Mouse (Mus musculus) neutrophil, adult 5-6 weeks (primary cell): Measurements from ENCODE around the gene Spint5. TPM values are rescaled to one million over a fixed set of nuclear protein-coding genes. Genes with fewer than 3 reads are reported as not detected.

Source experiments
- ATAC-seq: fragments of 151-379, 151-347 bp; 2 replicates; pipeline ENCODE4 v1.8.0; 2017; ENCODE audit warnings: mild to moderate bottlenecking, moderate TSS enrichment; ENCODE audit not compliant: insufficient number of reproducible peaks, poor library complexity, low FRiP score, severe bottlenecking; ENCODE audit errors: extremely low read depth
- total RNA-seq: library from RNA; stranded (forward); fragments of 200-1000 nt; gene quantifications from 2 replicates; pipeline ENCODE4 v1.2.3, GENCODE M21; 2017

The Spint5 gene
- total RNA-seq, 1 experiment from 2014 or later: not detected

DNA sequence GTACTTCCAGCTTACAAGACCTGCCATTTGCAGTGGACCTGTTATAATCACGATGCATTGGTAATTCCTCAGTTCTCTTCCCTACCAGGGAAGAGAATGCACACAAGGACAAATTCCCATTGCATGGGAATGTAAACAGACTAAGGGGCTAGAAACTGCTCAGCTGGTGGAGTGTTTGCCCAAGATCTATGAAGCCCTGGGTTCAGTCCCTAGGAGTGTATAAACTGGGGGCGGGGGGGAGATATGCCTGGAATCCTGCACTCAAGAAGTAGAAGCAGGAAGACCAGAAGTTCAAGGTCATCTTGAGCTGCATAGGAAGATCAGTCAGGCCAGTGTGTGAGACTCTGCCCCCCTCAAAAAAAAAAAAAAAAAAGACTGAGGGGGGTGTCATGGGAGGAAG is 18.2 kb downstream of the Spint5 start:
- no peak for ATAC-seq

DNA sequence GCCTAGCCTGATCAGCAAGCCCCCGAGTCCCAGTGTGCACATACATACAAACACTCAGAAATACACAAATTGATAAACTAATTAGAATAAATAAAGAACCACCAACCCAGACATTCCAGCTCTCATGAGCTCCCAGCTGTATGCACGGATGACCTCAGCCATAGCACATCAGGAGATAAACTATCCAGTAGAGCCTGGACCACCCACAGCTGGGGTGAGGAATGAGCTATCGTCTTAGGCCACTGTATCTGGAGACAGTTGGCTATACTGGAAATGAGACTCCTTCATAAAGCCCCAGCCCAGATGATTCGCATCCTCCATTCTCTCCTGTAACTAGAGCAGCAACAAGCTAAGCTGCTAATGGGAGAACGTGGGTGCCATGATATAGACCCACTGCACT is 19.7 kb downstream of the Spint5 start:
- ATAC-seq: no peak

DNA sequence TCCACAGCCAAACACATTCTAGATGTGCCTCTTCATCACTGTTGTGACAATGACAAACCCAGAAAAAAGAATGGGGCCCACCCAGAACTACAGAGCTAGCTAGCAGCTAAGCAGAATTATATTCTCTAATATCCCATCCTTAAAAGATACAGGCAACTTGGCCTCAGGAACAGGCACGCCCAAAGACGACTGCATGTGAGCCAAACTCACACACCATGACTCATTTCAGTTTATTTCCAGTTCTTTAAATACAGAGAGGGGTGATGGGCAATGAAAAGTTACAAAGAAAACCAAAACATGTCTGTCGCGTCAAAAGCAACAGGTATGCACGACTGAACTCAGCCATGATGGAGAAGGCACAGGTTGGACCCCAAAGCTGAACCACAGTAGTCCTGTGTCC is 20.3 kb downstream of the Spint5 start:
- ATAC-seq: no peak

DNA sequence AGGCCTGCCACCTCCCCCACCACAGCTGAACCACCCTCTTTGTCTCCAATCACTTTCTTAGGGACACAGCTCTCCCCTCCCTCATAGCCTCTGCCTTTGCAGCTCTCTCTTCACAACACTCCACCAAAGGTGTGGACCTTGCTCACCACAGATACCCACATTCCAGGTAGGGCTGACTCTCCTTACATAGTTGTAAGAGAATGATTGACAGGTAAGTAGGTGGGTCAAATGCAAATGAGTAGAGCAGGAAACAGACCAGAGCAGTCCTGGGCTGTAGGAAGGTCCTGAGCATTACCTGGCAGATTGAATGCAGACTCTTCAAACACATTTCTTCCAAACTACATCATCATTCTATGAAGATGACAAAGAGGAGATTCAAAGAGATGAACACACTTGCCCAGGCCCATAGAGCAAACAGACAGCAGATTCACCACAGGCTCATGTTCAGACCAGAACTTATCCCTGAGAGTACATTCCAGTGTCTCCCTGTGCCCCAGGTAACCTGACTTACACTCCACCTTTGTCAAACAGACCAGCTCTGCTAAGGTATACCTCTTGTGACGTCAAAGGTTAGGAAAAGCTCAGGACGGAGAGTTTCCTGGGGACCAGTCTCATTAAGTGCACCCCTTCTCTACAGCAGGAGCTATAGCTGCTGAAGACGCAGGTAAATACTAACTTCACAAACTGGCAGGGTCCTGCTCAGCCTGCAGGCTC is 22.4 kb downstream of the Spint5 start:
- ATAC-seq: no peak

DNA sequence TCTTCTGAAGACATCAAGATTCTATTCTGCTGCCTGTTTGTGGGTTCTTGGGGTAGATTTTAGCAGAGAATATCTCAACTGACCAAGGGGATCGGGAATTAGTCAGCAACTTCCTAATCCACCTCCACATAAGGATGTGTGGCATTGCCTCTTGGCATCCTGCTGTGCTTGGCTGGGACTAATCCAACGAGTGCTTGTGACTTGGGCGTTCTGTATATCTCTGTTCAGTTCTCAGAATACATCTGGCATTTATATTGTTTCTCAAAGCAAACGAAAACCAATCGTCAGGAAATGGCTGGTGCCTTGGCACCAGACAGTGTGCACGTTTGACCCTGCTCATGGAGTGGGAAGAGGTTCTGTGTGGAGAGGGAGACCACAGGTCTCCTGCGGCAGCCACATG is 24.8 kb downstream of the Spint5 start:
- no peak for ATAC-seq

DNA sequence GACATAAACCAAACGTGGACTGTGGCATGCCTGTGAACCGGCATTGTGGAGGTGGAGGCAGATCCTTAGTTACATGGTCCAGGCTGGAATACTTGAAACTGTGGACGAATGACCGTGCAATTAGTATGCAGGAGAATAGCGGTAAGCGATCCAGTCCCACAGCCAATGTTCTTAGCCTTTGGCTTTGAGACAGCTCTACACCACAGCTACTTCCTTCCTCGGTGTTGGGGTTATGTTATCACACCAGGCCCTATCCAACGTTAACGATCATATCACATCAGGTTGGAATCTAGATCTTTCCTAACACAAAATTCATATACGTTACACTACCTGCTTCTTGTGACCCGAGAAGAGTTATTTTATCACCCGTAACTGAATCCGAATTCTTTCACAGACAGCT is 29.9 kb downstream of the Spint5 start:
- no peak for ATAC-seq

DNA sequence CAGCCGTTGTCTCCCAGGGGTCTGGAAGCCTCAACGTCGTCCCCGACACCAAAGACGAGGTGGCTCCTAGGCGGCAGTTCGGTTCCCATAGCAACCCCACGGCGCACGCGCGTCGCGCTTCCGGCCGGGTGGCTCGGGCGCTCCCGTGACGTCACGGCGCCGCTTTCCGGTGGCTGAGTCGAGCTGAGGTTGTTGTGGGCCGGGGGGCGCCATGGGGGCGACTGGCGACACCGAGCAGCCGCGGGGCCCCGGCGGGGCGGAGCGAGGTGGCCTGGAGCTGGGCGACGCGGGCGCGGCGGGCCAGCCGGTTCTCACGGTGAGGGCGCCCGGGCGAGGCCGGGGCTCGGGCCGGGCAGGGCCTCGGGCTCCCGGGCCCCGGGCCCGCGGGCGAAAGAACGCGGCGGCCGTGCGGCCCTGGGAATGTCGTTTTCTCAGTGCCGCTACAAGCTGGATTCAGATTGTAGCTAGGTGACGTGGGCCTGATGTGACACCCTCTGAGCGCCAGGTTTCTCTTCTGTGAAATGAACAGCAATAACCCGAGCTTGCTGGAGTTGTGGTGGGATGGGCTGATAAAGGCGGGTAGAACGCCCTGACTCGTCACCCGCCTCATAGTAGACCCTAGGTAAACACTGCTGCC is 30.9 kb downstream of the Spint5 start, which contains the start of the genes Wfdc3 and Dnttip1:
Gene Wfdc3, minus strand, starts transcription at position 89 of the 637 bp plus-strand sequence.
Gene Dnttip1, plus strand, starts transcription at position 141 of the 637 bp plus-strand sequence.
- peak; percentile 77 for ATAC-seq

DNA sequence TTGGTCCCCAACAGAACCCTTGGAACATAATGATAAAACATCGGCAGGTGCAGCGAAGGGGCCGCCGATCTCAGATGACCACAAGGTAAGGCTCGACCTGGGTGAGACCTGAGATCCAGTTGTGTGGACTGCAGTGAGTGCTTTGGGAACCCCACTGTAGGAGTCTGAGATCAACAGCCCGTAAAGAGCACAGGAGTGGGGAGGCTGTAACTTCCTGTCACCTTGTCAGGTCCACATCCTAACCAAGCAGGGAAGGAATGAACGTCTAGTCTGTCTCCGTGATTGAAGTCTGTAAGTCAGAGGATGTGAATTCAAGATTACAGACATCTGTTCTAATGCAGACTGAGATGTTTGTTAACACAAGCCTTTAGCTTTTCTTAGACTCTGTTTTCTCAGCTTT is 31.6 kb downstream of the Spint5 start:
- ATAC-seq: no peak

DNA sequence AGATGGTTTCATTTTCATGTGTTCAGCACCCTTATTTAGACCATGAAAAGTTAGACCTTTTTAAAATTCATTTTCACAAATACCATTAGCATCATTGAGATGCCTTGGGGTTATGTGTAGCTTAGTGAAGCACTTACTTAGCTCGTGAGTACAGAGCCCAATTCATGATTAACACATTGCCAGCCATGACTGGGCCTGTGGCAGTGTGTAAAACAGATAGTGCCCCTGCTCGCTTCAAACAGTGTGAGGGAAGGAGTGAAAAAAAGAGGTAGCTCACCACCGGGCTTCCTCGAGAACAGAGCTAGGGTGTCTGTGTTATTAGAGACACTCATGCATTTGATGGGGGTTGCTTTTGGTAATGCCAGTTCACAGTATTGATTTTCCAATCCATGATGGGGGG is 33.1 kb downstream of the Spint5 start:
- no peak for ATAC-seq

DNA sequence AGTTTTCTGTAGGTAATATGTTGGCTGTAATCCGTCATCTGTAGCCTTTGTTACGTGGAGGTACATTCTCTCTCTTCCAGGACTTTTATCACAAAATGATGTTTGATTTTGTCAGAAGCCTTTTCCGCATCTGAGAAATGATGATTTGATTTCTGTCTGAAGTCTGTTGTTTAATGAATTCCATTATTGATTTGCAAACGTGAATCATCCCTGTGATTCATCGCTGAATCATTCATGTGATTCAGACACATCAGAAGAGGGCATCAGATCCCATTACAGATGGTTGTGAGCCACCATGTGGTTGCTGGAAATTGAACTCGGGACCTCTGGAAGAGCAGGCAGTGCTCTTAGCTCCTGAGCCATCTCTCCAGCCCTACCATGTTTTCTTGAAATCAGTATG is 33.9 kb downstream of the Spint5 start:
- ATAC-seq: no peak

DNA sequence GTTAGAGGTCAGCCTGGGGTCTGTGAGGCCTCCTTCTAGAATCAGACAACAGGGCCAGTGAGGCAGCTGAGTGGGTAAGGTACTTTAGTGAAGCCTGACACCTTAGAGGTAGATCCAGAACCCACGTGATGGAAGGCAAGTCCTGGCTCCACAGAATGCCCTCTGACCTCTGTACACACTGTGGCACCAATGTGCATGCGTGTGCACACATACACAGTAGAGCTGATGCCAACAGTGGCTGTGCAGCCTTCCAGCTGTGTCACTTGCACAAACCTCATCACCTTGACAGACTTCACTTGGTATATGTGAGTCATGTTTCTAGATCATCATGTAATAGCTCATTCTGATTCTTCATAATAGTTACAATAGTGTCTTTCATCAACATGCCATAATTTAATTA is 37.3 kb downstream of the Spint5 start:
- no peak for ATAC-seq

DNA sequence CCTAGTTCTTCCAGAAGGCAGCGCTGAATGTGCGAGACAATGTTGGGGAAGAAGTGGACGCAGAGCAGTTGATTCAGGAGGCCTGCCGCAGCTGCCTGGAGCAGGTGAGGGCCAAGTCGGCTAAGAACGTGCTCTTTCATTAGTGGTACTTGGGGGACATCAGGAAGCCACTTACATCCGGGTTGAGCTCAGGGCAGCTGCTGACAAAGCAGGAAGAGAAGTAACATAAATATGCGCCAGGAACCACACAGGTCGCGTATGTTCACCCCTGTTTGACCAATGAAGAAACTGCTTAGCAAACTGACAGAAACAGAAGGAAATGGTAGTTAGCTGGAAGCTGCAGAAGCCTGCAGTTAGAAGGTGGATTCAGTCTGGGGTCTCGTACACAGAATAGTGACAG is 39.0 kb downstream of the Spint5 start:
- ATAC-seq: no peak

DNA sequence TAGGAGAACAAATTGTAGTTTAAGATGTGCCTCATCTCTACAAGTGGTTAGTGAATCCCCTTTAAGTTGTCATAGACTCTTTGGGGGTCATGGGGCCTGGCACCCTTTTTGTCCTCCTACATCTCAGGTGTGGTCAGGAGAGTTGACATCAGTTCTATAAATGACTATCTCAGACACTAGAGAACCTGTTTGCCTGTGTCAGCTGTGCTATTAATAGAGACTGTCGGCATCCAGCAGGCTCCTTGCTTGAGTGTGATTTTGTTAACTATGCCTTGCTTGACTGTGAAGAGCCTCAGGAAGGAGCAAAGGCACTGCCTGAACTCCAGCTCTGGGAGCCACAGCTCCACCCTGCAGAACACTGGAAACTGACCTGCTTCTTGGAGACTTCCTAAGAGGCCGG is 39.7 kb downstream of the Spint5 start:
- ATAC-seq: no peak

DNA sequence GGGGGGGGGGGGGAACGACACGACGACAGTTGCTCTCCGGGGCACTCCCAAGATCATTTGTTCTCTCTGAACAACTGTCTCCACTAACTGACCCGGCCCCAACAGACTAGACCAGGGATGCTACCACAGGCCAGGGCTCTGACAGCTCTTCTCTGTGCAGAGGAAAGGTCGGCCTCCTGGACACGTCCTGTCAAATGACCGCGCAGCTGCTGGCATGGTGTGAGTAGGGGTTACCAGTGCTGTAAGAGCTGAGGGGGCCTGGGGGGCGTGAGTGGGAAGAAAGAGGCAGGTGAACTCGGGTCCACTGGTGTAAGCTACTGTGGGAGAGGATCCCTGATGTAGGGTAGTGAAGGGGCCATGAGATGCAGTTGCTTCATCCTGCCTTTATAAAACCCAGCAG is 42.7 kb downstream of the Spint5 start:
- ATAC-seq: no peak

DNA sequence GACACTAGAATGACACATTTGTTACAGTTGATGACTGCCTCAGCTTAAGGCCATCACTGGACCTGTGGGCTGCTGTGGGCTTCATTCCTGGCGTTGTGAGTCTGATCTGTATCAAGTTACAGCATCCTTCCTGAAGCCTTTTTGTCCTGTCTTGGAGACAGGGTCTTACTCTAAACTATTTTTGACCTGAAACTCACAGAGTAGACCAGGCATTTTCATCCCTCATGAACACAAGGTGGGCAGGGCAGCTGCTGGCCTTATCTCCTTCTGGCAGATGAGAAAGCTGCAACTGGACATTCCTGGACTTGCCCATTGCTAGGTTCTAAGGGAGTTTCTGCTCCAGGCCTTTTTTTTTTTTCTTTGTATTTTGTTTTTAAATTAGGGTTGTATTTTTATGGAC is 43.6 kb downstream of the Spint5 start:
- ATAC-seq: no peak

DNA sequence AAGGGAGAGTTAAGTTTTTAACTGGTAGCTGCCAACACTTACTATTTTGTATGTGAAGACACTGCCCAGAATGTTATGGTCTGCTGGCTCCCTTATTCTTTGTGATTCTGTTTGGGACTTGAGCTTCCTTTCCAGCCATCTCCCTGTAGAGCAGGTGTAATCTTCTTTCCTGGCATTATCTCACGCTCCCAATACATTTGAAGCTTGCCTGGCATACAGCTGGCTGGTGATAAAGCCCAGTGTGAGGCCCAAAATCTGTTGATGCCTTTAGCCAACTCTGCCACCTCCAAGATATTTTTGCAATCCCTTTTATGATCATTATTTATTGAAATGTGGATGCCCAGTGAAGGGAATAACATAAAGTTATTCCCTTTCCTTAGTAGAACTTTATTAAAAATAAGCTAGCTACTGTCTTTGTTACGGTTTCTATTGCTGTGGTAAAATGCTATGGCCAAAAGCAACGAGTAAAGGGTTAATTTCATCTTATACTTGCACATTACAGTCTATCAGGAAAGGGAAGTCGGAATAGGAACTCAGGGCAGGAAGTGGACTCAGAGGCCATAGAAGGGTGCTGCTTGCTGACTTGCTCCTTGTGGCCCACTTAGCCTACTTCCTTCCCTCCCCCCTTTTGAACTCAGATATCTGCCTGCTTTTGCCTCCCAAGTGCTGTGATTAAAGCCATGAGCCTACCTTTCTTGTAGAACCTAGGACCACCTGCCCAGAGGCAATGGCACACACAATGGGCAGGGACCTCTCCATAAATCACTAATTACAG is 45.1 kb downstream of the Spint5 start:
- ATAC-seq: no peak

DNA sequence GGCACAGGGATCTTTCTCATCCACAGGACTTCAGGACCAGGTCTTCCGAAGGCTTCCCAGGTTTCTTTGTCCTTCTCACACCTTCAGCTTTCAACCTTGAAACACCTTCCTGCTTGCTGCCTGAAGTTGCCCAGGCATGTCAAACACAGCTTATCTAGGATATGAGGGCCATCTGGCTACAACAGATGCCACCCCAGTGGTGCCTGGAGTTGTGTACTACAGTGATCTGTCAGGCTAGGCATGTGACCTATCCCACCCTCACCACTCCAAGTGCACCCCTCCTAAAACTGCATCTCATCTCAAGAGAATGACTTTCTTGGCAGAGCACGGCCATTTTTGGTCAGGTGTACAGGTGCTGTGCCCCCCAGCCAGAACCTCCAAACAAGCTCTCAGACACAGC is 46.4 kb downstream of the Spint5 start:
- no peak for ATAC-seq

DNA sequence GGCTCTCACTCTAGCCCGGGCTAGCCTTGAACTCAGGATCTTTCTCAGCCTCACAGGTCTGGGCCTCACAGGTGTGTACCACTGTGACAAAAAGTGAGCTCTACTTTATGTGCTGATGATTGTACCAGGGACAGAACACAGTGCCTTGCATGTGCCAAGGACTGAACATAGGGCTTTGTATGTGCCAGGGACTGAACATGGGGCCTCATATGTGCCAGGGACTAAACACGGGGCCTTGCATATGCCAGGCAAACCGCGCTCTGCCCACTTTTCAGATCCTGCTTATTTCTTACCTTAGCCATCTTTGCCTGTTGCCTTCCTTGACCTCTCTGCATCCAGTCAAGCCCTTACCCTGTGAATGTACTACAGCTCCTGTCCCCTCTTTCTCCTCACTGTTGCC is 46.9 kb downstream of the Spint5 start:
- ATAC-seq: no peak

DNA sequence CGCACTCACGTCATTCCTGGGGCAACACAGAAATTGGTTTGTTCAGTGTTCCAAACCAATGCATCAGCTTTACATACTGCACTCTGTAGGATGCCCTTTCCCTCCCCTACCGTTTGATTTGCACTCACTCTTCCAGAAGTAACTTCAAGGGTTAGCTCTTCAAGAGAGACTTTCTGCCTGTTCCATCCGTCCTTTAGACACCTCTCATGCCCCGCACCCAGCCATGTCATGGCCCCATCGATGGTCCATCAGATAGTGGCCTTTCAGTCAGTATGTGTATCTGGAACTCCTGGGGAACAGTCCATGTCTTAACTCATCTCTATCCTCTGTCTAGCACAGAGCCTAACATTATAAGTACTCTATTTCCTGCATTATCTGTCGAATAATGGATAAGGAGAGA is 47.5 kb downstream of the Spint5 start:
- no peak for ATAC-seq

DNA sequence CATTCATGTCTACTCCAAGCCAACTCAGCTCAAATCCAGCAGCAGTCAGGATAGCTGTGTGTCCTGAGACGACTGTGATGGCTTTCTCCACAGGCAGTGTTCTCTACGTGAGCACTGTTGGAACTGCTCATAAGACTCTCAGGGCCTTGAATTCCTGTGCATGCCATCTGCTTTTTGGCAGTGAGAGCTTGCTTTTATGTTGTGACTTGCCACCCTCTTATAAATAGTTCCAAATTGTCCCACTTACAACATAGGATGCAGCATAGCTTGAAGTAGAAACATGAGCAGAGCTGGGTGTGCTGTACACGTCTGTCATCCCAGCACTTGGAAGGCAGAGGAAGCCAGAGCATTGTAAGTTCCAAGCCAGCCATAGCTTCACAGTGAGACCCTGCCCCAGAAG is 50.7 kb downstream of the Spint5 start:
- ATAC-seq: no peak
